Mouse (Mus musculus): Measurements from ENCODE around the gene 1500011B03Rik. TPM values are rescaled to one million over a fixed set of nuclear protein-coding genes. Genes with fewer than 3 reads are reported as not detected.

1500011B03Rik gene
- total RNA-seq, 4 experiments from 2014 or later = 142 to 159 (median 153) TPM

Small RNA genes within 50 kb of the gene (microRNA-seq; reads per million reads assigned to microRNA genes)
- 6.6 to 10.5 reads per million in 2 experiments for gene Mir6240

Other genes with a start within 250 kb of the 1500011B03Rik start
- gene Trpv4, start 165.0 kb downstream of the 1500011B03Rik start, total RNA-seq (2022) = 1 to 10 TPM; 1.1 to 2.4 (median 1.5) TPM
- 10 to 100 TPM; 33.0 to 39.0 (median 35.4) TPM for gene Gltp, start 132.5 kb downstream of the 1500011B03Rik start, total RNA-seq (2022)
- gene Tchp, start 115.7 kb downstream of the 1500011B03Rik start, total RNA-seq (2022) = 10 to 100 TPM; 10.7 to 18.7 (median 13.2) TPM
- 10 to 100 TPM; 39.5 to 52.2 (median 45.9) TPM for gene Ankrd13a, start 48.8 kb downstream of the 1500011B03Rik start, total RNA-seq (2022)
- 10 to 100 TPM; 50.4 to 53.8 (median 52.0) TPM for gene Git2, start 48.0 kb downstream of the 1500011B03Rik start, total RNA-seq (2022)
- gene 4930519G04Rik, start 30.2 kb upstream of the 1500011B03Rik start, total RNA-seq (2022) = not detected
- 1 to 10 TPM in 1 of 4 experiments, under 1 TPM in 3; 0.57 to 1.1 (median 0.83) TPM for gene Gm9936, start 35.2 kb upstream of the 1500011B03Rik start, total RNA-seq (2022)
- 1 to 10 TPM; 2.3 to 6.1 (median 3.9) TPM for gene Oasl2, start 73.5 kb upstream of the 1500011B03Rik start, total RNA-seq (2022)
- under 1 TPM in 2 of 4 experiments, not detected in 2; 0.35 to 0.68 TPM for gene Oasl1, start 99.8 kb upstream of the 1500011B03Rik start, total RNA-seq (2022)
- 100 to 1,000 TPM; 192 to 228 (median 217) TPM for gene 2210016L21Rik, start 118.7 kb upstream of the 1500011B03Rik start, total RNA-seq (2022)
- gene Hnf1a, start 147.6 kb upstream of the 1500011B03Rik start, total RNA-seq (2022) = not detected
- 10 to 100 TPM; 83.7 to 90.3 (median 85.0) TPM for gene Sppl3, start 187.7 kb upstream of the 1500011B03Rik start, total RNA-seq (2022)